Mouse (Mus musculus) heart, adult 9 months (tissue): ENCODE measurements around the gene Skil.

Experiments
- DNase-seq, 2 experiments: peaks; one replicate each; pipeline ENCODE4 v3.0.0; 2022; ENCODE audit warnings: low spot score in 2 of 2

Gene Skil

GRCm38 (mm10) chr3:31094531-31095178 is at the start of gene Skil:
Gene Skil, plus strand, starts transcription at chr3:31095058.
- peak; percentile 95 to 97 for DNase-seq

GRCm38 (mm10) chr3:31047263-31047662 is 47.6 kb upstream of the Skil start:
- no peak for DNase-seq

GRCm38 (mm10) chr3:31049087-31049486 is 45.8 kb upstream of the Skil start:
- no peak for DNase-seq

DNA sequence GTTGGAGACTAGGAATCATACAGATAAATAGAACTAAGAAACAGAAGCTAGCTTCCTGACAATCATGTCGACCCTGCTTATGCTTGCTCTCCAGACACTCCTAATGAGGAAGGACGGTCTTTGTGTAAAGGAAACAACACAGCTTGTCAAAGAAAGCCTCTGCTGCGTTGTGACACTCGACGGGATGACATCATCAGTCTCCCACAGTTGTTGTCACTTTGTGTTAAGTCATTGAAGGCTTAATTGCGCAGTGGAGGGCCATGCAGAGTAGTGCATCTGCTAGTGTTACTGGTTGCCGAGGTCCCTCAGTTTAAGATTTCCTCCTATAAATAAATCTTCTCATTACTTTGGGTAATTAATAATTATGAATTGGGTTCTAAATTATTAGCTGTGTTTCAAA is 44.5 kb upstream of the Skil start:
- DNase-seq = no peak

- DNase-seq = no peak
These were observed 43.1 kb upstream of the Skil start for GRCm38 (mm10) chr3:31051730-31052129.

GRCm38 (mm10) chr3:31053191-31053590 is 41.7 kb upstream of the Skil start:
- no peak for DNase-seq

GRCm38 (mm10) chr3:31054888-31055287 is 40.0 kb upstream of the Skil start:
- no peak for DNase-seq

DNA sequence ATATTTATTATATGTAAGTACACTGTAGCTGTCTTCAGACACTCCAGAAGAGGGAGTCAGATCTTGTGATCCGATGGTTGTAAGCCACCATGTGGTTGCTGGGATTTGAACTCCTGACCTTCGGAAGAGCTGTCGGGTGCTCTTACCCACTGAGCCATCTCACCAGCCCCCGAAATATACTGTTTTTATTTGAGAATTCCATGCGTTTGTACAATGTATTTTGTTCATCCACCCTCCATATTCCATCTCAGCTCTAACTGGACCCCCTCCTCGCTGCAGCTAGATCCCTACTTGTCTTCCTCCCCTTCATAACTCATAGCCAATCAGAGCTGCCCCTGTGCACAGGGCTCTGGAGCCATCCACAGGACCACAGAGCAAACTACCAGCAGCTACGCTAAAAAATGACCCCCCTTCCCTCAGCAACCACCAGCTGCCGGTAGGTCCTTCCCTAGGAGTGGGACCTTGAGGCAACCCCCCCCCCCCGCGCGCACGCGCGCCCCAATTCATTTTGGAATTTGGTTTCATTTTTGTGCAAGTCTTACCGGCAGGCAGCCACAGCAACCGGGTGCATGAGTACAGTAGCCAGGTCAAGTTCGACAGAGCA is 38.7 kb upstream of the Skil start:
- DNase-seq = peak; percentile 41 to 53

DNA sequence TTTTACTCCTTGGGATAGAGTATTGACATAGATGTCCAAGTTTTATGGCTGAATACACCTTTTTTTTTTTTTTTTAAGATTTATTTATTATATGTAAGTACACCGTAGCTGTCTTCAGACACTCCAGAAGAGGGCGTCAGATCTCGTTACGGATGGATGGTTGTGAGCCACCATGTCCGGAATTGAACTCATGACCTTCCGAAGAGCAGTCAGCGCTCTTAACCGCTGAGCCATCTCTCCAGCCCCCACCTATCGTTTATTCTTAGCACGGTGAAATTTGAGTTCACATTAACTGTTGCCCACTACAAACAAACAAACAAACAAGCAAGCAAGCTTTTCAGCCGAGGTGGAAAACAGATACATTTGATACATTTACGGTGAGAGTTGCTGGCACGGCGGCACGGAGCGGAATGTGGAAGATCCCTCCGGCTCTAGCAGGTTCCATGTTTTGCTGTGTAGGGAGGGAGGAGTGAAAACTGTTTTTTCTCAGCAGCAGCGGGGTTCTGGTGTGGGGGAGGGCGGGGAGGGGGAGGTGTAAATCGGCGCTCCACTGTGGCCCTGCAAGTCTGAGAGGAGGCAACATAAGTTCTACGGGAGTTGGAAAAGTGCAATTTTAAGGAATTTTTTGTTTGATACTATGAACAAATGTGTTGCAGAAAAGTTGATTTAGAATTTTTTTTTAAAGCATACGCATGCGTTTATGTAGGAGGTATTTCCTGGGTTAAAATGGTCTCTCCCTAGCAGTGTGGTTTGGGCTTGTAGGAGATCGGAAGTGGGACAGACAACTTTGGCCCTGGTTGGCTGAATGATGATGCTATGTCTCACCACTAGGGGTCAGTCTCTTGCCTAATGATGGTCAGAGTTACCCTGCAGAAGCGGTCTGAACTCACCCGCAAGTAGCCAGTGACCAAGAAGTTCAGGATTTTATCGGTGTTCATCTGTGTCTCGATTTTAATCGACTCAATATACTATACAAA is 37.9 kb upstream of the Skil start:
- DNase-seq = peak; percentile 88 to 90

DNA sequence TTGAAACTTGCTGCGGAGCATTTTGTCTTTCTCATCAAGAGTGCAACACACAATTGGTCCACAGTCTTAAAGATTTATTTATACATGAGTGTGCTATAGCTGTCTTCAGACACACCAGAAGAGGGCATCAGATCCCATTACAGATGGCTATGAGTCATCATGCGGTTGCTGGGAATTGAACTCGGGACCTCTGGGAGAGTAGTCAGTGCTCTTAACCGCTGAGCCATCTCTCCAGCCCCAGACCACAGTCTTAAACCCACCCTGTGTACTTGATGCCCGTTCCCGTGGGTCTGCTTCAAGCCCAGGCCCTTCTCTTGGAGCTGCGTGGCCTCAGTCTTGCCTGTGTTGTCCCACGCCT is 34.1 kb upstream of the Skil start:
- DNase-seq = no peak

GRCm38 (mm10) chr3:31061103-31061785 is 33.6 kb upstream of the Skil start:
- peak; percentile 11 to 21 for DNase-seq

GRCm38 (mm10) chr3:31061786-31062120 is 33.1 kb upstream of the Skil start:
- DNase-seq = no peak

- no peak for DNase-seq
These were observed 32.5 kb upstream of the Skil start for GRCm38 (mm10) chr3:31062325-31062724.

DNA sequence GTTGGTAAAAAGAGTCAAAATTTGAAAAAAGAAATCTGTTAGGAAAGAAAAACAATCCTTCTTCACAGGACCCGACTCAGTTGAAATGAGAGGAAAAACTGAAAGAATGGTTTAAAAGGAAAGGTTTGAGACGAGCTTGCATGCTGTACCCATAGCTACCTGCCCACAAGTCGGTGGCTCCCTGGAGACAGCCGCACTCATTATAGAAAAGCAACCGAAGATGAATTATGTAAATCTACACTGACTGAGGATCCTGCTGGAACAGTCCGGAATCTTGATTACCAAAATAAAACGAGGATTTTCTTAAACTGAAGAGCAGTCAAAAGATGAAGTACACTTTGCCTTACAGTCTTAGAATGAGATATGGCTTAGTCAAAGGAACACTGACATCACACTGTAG is 26.4 kb upstream of the Skil start:
- no peak for DNase-seq

DNA sequence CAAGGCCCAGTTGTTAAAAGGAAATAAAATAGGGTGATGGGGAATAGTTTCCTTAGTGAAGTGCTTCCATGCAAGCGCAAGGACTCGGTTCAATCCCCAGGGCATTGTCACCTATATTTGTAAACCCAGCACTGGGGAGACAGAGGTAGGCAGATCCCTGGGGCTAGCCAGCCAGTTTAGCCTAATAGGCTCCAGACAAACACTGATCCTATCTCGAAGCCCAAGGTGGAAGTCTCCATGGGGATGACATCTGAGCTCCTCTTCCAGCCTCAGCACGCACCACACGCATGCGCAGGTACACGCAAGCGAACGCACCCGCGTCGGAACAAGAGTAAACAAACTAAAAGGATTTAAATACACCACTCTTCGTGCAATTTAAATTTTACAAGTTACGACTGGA is 23.1 kb upstream of the Skil start:
- no peak for DNase-seq

GRCm38 (mm10) chr3:31075808-31076207 is 19.1 kb upstream of the Skil start:
- no peak for DNase-seq

DNA sequence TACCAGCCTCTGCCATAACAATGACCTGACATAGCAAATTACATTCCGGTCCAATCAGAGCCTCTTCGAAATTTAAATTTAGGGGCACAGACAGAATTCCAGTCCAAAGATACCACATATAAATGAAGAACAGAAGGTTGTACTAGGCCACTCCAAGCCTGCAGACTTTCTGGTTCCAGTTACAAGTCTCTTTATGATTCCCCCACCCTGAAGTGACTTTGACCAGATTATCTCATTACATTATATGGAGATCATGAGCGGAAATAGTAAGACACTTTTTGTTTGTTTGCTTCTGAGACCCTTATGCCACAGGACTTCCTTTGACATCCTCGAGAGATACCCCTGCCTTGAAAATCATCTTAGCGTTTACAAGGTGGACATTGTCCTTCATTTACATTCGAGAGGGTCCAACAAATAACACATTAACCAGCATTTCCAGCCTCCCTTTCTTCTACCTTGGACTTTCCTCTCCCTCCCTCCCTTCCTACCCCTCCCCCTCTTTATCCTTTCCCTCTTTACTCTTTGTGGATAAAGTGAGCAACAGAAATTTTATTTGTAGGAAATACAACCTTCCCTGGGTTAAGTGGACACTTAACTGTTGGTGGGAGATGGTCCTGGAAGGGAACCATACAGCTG is 17.7 kb upstream of the Skil start:
- no peak for DNase-seq

GRCm38 (mm10) chr3:31079450-31079849 is 15.4 kb upstream of the Skil start:
- DNase-seq = no peak

GRCm38 (mm10) chr3:31080791-31081502 is 13.9 kb upstream of the Skil start:
- DNase-seq = no peak

DNA sequence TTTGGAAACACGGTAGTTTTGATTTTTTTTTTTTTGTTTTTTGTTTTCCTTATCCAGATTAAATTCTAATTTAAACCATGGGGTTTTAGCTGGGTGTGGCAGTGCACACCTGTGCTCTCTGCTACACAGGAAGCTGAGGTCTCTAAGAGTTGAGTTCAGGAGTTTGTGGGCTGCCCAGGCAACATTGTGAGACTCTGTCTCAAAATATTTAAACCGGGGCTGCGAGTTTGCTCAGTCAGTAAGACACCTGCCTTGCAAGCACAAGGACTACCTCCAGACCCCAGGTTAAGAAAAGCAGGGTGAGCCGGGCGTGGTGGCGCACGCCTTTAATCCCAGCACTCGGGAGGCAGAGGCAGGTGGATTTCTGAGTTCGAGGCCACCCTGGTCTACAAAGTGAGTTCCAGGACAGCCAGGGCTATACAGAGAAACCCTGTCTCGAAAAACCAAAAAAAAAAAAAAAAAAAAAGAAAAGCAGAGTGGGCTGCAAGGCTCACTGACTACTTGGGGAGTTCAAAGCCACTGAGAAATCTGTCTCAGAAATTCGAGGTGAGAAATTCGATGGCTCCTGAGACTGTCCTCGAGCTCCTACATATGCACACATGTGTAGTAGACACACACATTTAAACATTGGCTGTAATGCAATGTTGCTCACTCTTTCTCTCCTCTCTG is 11.9 kb upstream of the Skil start:
- DNase-seq = no peak
